10 mouse cellular contexts compared by ENCODE assay signal in genomic region chr11:94413516-94413915, GRCm38 (mm10). TPM values are rescaled to one million over a fixed set of nuclear protein-coding genes. Genes with fewer than 3 reads are reported as not detected.
DNase-seq lines count a peak whose midpoint lies in the region; ATAC-seq and TF ChIP-seq lines count a peak whose summit lies in the region.
"Had no signal": no experiment of that assay in that cellular context is flagged by ENCODE, and none has a peak within 500 bp of the region (broad histone marks: within the 10 kb centered on the region; RNA-seq: fewer than 3 reads in every experiment).

No protein-coding gene starts in this region.

- no peak overlapping the region for H3K4me3 ChIP-seq in heart, postnatal 0 days (ENCODE audit: low read depth, low read length)
- no peak overlapping the region for H3K4me3 ChIP-seq in hindbrain, embryonic 14.5 days (replicated peaks; ENCODE audit: low read length)
- no peak overlapping the region for H3K4me3 ChIP-seq in thymus, adult 2 months (ENCODE audit: control insufficient read depth, insufficient read depth, low read length)

- peaks cover 20% of the 10 kb centered on the region for H3K4me1 ChIP-seq in heart, postnatal 0 days (ENCODE audit: control insufficient read depth, insufficient read depth)
- peaks cover 29% of the 10 kb centered on the region for H3K4me1 ChIP-seq in hindbrain, embryonic 14.5 days (replicated peaks; ENCODE audit: control insufficient read depth, insufficient read depth, low read length)
- H3K4me1 ChIP-seq in thymus, adult 2 months (replicated peaks; ENCODE audit: control insufficient read depth, insufficient read depth, low read length), result no peaks in the 10 kb centered on the region

- no peaks in the 10 kb centered on the region for H3K9me3 ChIP-seq in heart, postnatal 0 days (replicated peaks; ENCODE audit: control insufficient read depth, low read length)
- no peaks in the 10 kb centered on the region for H3K9me3 ChIP-seq in hindbrain, embryonic 14.5 days (ENCODE audit: control insufficient read depth, low read length)

- peaks cover 16% of the 10 kb centered on the region; the same call in 1 of the 2 replicates for H3K27me3 ChIP-seq in heart, postnatal 0 days (ENCODE audit: control insufficient read depth, insufficient read depth, low read length)
- 0 out of 2 replicates have a peak, but pooled peaks cover 4% of the 10 kb centered on the region for H3K27me3 ChIP-seq in hindbrain, embryonic 14.5 days (ENCODE audit: control insufficient read depth, insufficient read depth, low read length)
- H3K27me3 ChIP-seq in thymus, adult 2 months (ENCODE audit: control insufficient read depth, insufficient read depth, low read length), result no peaks in the 10 kb centered on the region

- WGBS in heart, postnatal 0 days, result 23% methylated on average over 8 of the region's 8 CpGs
- 14% methylated on average over 8 of the region's 8 CpGs for WGBS in hindbrain, embryonic 14.5 days
- WGBS in thymus, adult 2 months, result 45% methylated on average over 8 of the region's 8 CpGs

- DNase-seq in heart, postnatal 0 days (ENCODE audit: low spot score), result peak; percentile 32
- no peak for DNase-seq in heart, adult 18-20 months
- DNase-seq in Muller cell, postnatal 12 days (ENCODE audit: inconsistent ontology term), result peak; percentile 65
- peak; percentile 83 to 91 for DNase-seq in cerebellum, postnatal 14 days
- peak; percentile 68 for DNase-seq in hindbrain, embryonic 14.5 days (ENCODE audit: low spot score)
- no peak for DNase-seq in yolk sac, embryonic 10.5 days (ENCODE audit: low spot score)
- no peak for DNase-seq in spleen, adult 12 weeks (ENCODE audit: low spot score)
- no peak for DNase-seq in thymus, adult 2 months
- DNase-seq: adrenal gland, postnatal 14 days had no signal

- H3K4me2 ChIP-seq in heart, postnatal 0 days (ENCODE audit: low read depth, low read length), result no peak overlapping the region
- H3K4me2 ChIP-seq in hindbrain, embryonic 14.5 days (replicated peaks), result peak overlapping the region; percentile 29

- no peak for ATAC-seq in heart, postnatal 0 days (ENCODE audit: insufficient read depth, low read depth)
- ATAC-seq in hindbrain, embryonic 14.5 days (ENCODE audit: low FRiP score), result peak; percentile 50

- peaks cover 19% of the 10 kb centered on the region for H3K36me3 ChIP-seq in heart, postnatal 0 days (replicated peaks; ENCODE audit: control insufficient read depth, insufficient read depth, low read length)
- peaks cover 62% of the 10 kb centered on the region for H3K36me3 ChIP-seq in hindbrain, embryonic 14.5 days (replicated peaks; ENCODE audit: control insufficient read depth, insufficient read depth)
- no peaks in the 10 kb centered on the region for H3K36me3 ChIP-seq in thymus, adult 2 months (ENCODE audit: control insufficient read depth, insufficient read depth, low read length)

- H3K27ac ChIP-seq in heart, postnatal 0 days (ENCODE audit: low read depth), result no peak overlapping the region
- peak overlapping the region; percentile 74 for H3K27ac ChIP-seq in hindbrain, embryonic 14.5 days
- no peak overlapping the region for H3K27ac ChIP-seq in thymus, adult 2 months (ENCODE audit: control insufficient read depth, insufficient read depth, low read length)
- H3K27ac ChIP-seq: kidney, postnatal 0 days had no signal

- no peak for TF ChIP-seq POLR2A in thymus, adult 2 months (IDR thresholded peaks at IDR 0.05; ENCODE audit: control insufficient read depth, extremely low read depth, insufficient read depth, low read length, poor library complexity)

- no peak overlapping the region for H3K9ac ChIP-seq in heart, postnatal 0 days (replicated peaks; ENCODE audit: low read depth, low read length)
- peak overlapping the region; percentile 31; the same call in 1 of the 2 replicates for H3K9ac ChIP-seq in hindbrain, embryonic 14.5 days

- no peak for TF ChIP-seq CTCF in heart, postnatal 0 days (IDR thresholded peaks at IDR 0.05; ENCODE audit: low read depth)
- no peak for TF ChIP-seq CTCF in thymus, adult 2 months (IDR thresholded peaks at IDR 0.05; ENCODE audit: borderline replicate concordance, control insufficient read depth, extremely low read depth, insufficient read depth, low read length, poor library complexity)

- TF ChIP-seq EP300 in heart, postnatal 0 days (IDR thresholded peaks at IDR 0.05; ENCODE audit: low read depth), result no peak

RNA-seq across cellular contexts. Expression of gene Abcc3, which starts 20.7 kb away (rescaled TPM):
- total RNA-seq in heart, postnatal 0 days (2014; rRNA removed; ENCODE audit: low replicate concordance), result 2.2 and 14.5 TPM in 2 replicates
- 0.72 and 0.88 TPM in 2 replicates for polyA plus RNA-seq in heart, postnatal 0 days (2015; fragmentation: Nextera tagmentation; extraction: Ambion mirVana)
- 1 to 10 TPM; 1.7 to 1.8 TPM for total RNA-seq in heart, adult 18-20 months (2021)
- 0.85 and 1.1 TPM in 2 replicates for polyA plus RNA-seq in hindbrain, embryonic 14.5 days (2014; fragmentation: Nextera tagmentation; extraction: Ambion mirVana)
- polyA plus RNA-seq in thymus, adult 2 months (2012; rRNA removed), result 21.5 and 28.4 TPM in 2 replicates

Comparison
In these comparisons a context has a peak if more than half of its experiments do, and no peak if none do; other contexts are left out.
1. DNase-seq: peak in heart, postnatal 0 days (single experiment), Muller cell, postnatal 12 days (single experiment), cerebellum, postnatal 14 days (2 of 2) and hindbrain, embryonic 14.5 days (single experiment); none in heart, adult 18-20 months (0 of 2), yolk sac, embryonic 10.5 days (single experiment), spleen, adult 12 weeks (single experiment) and thymus, adult 2 months (single experiment).
2. RNA of gene Abcc3, which starts 20.7 kb away (polyA plus RNA-seq): 21.5 to 28.4 TPM in thymus, adult 2 months; 0.85 to 1.1 TPM in hindbrain, embryonic 14.5 days and 0.72 to 0.88 TPM in heart, postnatal 0 days; every median in the first group is over 10 times any median in the second.